Mouse (Mus musculus) cortical plate, adult 2 months (tissue): ENCODE measurements around the gene Zcchc3.

Experiments
- CTCF ChIP-seq: fragments of 200-500 bp; IDR thresholded peaks from 2 replicates; pipeline ENCODE4 v1.5.1; 2011; ENCODE audit warnings: mild to moderate bottlenecking, control low read depth, low read length; ENCODE audit not compliant: insufficient read depth; ENCODE audit errors: extremely low read depth
- POLR2A ChIP-seq: fragments of 200-500 bp; IDR thresholded peaks from 2 replicates; pipeline ENCODE4 v1.6.1; 2011; ENCODE audit warnings: mild to moderate bottlenecking, low read length, control low read depth; ENCODE audit not compliant: insufficient read depth; ENCODE audit errors: extremely low read depth

- TF ChIP-seq CTCF, result no peak
- no peak for TF ChIP-seq POLR2A
These were observed 1.6 kb downstream of the Zcchc3 start for GRCm38 (mm10) chr2:152413158-152413764.
